Mouse (Mus musculus) liver, embryonic 16.5 days (tissue): Measurements from ENCODE around the gene Frmd4b. TPM values are rescaled to one million over a fixed set of nuclear protein-coding genes. Genes with fewer than 3 reads are reported as not detected.

Experiments
- ATAC-seq: fragments of 200-750 bp; cut with Nextera tagmentation; 2 replicates; pipeline ENCODE4 v1.8.0; 2017; ENCODE audit warnings: low read depth, mild to moderate bottlenecking, moderate number of reproducible peaks, moderate library complexity
- H3K27ac ChIP-seq: fragments of 300-500 bp; sonication (generic); 2 replicates; pipeline ENCODE4 v1.5.1; 2014; ENCODE audit warnings: mild to moderate bottlenecking, low read length
- H3K27me3 ChIP-seq: fragments of 300-500 bp; sonication (generic); 2 replicates; pipeline ENCODE4 v1.6.1; 2014; ENCODE audit warnings: low read depth, low read length, mixed read lengths; ENCODE audit not compliant: control insufficient read depth, insufficient read depth
- H3K36me3 ChIP-seq: fragments of 300-500 bp; sonication (generic); 2 replicates; pipeline ENCODE4 v1.6.1; 2014; ENCODE audit warnings: mild to moderate bottlenecking; ENCODE audit not compliant: control insufficient read depth, insufficient read depth
- H3K4me1 ChIP-seq: fragments of 300-500 bp; sonication (generic); 2 replicates; pipeline ENCODE4 v1.6.1; 2014; ENCODE audit warnings: low read depth, low read length, mixed read lengths; ENCODE audit not compliant: control insufficient read depth
- H3K4me2 ChIP-seq: fragments of 300-500 bp; sonication (generic); 2 replicates; pipeline ENCODE4 v1.6.1; 2014; ENCODE audit warnings: low read depth, low read length, mixed read lengths
- H3K4me3 ChIP-seq: fragments of 300-500 bp; sonication (generic); 2 replicates; pipeline ENCODE4 v1.5.1; 2014; ENCODE audit warnings: low read depth, mild to moderate bottlenecking, low read length
- H3K9ac ChIP-seq: fragments of 300-500 bp; sonication (generic); 2 replicates; pipeline ENCODE4 v1.6.1; 2014; ENCODE audit warnings: low read depth, low read length
- H3K9me3 ChIP-seq: fragments of 300-500 bp; sonication (generic); replicated peaks from 2 replicates; pipeline ENCODE4 v1.6.1; 2016; ENCODE audit warnings: low read length; ENCODE audit not compliant: control insufficient read depth
- WGBS: fragments of 180-500 bp; shearing (Covaris S2); extraction: QIAGEN DNeasy Blood & Tissue Kit; methylation state at CpG from one replicate; pipeline ENCODE4 v1.1.7; 2014; ENCODE audit not compliant: insufficient replicate concordance; 5-methylcytosine and 5-hydroxymethylcytosine counted together
- polyA plus RNA-seq: library from polyadenylated mRNA; unstranded; fragments of >200 nt; fragmentation: Nextera tagmentation; extraction: Ambion mirVana; gene quantifications from 2 replicates; pipeline ENCODE4 v1.2.1, GENCODE M21; 2015

Frmd4b gene
- polyA plus RNA-seq, 1 experiment from 2014 or later, result 8.9 TPM

DNA sequence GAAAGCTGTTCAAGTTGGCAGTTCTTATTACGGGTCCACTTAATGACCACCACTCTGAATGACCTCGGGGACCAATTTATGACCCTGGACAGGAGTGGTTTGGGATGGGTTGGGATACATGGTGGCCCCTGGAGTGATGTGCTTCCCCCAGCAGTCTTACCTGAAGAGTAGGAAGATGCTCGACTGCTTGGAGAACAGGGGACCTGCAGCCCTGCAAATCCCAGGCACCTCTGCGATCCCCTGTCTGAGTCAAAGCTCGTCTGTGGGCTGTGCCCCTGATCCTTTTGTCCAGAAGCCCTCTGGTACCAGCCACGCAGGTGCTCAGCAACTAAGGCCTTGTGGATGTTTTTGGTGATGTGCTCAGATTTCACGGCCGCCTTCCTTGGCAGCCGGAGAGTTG, 321.9 kb downstream of the Frmd4b start:
- Histone ChIP-seq H3K4me3 (no peak overlapping the region), H3K4me1 (peaks cover 3% of the 10 kb centered on the region; the same call in 1 of the 2 replicates), H3K27ac (no peak overlapping the region), H3K9me3 (no peaks in the 10 kb centered on the region), H3K9ac (no peak overlapping the region), H3K36me3 (no peaks in the 10 kb centered on the region; the same call in 1 of the 2 replicates), H3K4me2 (no peak overlapping the region), H3K27me3 (no peaks in the 10 kb centered on the region)
- no peak for ATAC-seq
- 74% methylated on average over 9 of the region's 9 CpGs for WGBS

GRCm38 (mm10) chr6:97293667-97294569, 323.4 kb downstream of the Frmd4b start:
- no peak for ATAC-seq
- 50% methylated on average over 12 of the region's 12 CpGs for WGBS

DNA sequence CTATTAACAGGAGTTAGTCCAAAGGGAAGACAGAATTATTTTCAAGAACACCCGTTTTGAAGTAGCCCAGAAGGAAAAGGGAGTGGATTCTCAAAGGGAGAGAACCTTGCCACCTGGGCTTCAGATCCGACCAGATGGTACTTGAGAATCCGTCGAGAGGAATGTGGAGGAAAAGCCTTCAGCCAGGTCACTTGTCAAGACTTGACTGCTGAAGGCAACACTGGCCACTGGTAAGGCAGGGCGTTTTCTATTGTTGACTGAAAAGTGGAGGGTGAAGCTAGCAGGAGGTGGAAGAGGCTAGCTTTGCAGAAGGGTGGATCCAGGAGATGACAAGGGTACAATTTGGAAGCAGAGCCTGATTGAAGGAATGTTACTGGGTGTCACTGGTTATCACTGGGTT, 324.4 kb downstream of the Frmd4b start:
- H3K27ac ChIP-seq, result no peak overlapping the region

More at GRCm38 (mm10) chr6:97293667-97294569, 323.4 kb downstream of the Frmd4b start:
- H3K4me3 ChIP-seq, result no peak overlapping the region
- peaks cover 3% of the 10 kb centered on the region; the same call in 1 of the 2 replicates for H3K4me1 ChIP-seq
- no peak overlapping the region for H3K9ac ChIP-seq
- no peak overlapping the region for H3K27ac ChIP-seq
- H3K9me3 ChIP-seq, result no peaks in the 10 kb centered on the region
- no peak overlapping the region for H3K4me2 ChIP-seq
- no peaks in the 10 kb centered on the region for H3K27me3 ChIP-seq
- H3K36me3 ChIP-seq, result no peaks in the 10 kb centered on the region; the same call in 1 of the 2 replicates

GRCm38 (mm10) chr6:97292096-97292495, 325.2 kb downstream of the Frmd4b start:
- WGBS, result 72% methylated on average over 3 of the region's 3 CpGs
- Histone ChIP-seq H3K27ac (no peak overlapping the region), H3K4me1 (peaks cover 3% of the 10 kb centered on the region; the same call in 1 of the 2 replicates), H3K4me2 (no peak overlapping the region), H3K9ac (no peak overlapping the region), H3K36me3 (no peaks in the 10 kb centered on the region; the same call in 1 of the 2 replicates), H3K27me3 (no peaks in the 10 kb centered on the region), H3K4me3 (no peak overlapping the region), H3K9me3 (no peaks in the 10 kb centered on the region)
- ATAC-seq, result no peak

More for the DNA sequence above, 324.4 kb downstream of the Frmd4b start:
- ATAC-seq, result no peak
- no peaks in the 10 kb centered on the region for H3K27me3 ChIP-seq
- no peak overlapping the region for H3K4me3 ChIP-seq
- no peaks in the 10 kb centered on the region; the same call in 1 of the 2 replicates for H3K36me3 ChIP-seq
- no peak overlapping the region for H3K4me2 ChIP-seq
- H3K4me1 ChIP-seq, result peaks cover 3% of the 10 kb centered on the region; the same call in 1 of the 2 replicates
- no peak overlapping the region for H3K9ac ChIP-seq
- no peaks in the 10 kb centered on the region for H3K9me3 ChIP-seq
- 55% methylated on average over 5 of the region's 5 CpGs for WGBS

GRCm38 (mm10) chr6:97291159-97291908, 326.0 kb downstream of the Frmd4b start:
- no peaks in the 10 kb centered on the region for H3K27me3 ChIP-seq
- WGBS, result 39% methylated on average over 21 of the region's 21 CpGs
- H3K4me2 ChIP-seq, result no peak overlapping the region
- H3K9ac ChIP-seq, result no peak overlapping the region
- H3K4me1 ChIP-seq, result peaks cover 3% of the 10 kb centered on the region; the same call in 1 of the 2 replicates
- peak overlapping the region; percentile 8; the same call in 1 of the 2 replicates for H3K27ac ChIP-seq
- no peaks in the 10 kb centered on the region for H3K9me3 ChIP-seq
- no peak overlapping the region for H3K4me3 ChIP-seq
- peak; percentile 65; the same call in 1 of the 2 replicates for ATAC-seq
- no peaks in the 10 kb centered on the region; the same call in 1 of the 2 replicates for H3K36me3 ChIP-seq

- Histone ChIP-seq H3K4me3 (no peak overlapping the region), H3K9ac (no peak overlapping the region), H3K27me3 (no peaks in the 10 kb centered on the region), H3K27ac (no peak overlapping the region), H3K4me2 (no peak overlapping the region), H3K4me1 (peaks cover 3% of the 10 kb centered on the region; the same call in 1 of the 2 replicates), H3K9me3 (no peaks in the 10 kb centered on the region), H3K36me3 (no peaks in the 10 kb centered on the region; the same call in 1 of the 2 replicates)
- 37% methylated on average over 3 of the region's 3 CpGs for WGBS
- no peak for ATAC-seq
These were observed 326.7 kb downstream of the Frmd4b start for GRCm38 (mm10) chr6:97290687-97291086.

GRCm38 (mm10) chr6:97289838-97290237, 327.5 kb downstream of the Frmd4b start:
- Histone ChIP-seq H3K4me2 (no peak overlapping the region), H3K9ac (no peak overlapping the region), H3K9me3 (no peaks in the 10 kb centered on the region), H3K36me3 (no peaks in the 10 kb centered on the region; the same call in 1 of the 2 replicates), H3K4me1 (peaks cover 3% of the 10 kb centered on the region; the same call in 1 of the 2 replicates), H3K27ac (no peak overlapping the region; the same call in 1 of the 2 replicates), H3K27me3 (no peaks in the 10 kb centered on the region), H3K4me3 (no peak overlapping the region)
- WGBS, result 64% methylated on average over 4 of the region's 4 CpGs
- ATAC-seq, result no peak

DNA sequence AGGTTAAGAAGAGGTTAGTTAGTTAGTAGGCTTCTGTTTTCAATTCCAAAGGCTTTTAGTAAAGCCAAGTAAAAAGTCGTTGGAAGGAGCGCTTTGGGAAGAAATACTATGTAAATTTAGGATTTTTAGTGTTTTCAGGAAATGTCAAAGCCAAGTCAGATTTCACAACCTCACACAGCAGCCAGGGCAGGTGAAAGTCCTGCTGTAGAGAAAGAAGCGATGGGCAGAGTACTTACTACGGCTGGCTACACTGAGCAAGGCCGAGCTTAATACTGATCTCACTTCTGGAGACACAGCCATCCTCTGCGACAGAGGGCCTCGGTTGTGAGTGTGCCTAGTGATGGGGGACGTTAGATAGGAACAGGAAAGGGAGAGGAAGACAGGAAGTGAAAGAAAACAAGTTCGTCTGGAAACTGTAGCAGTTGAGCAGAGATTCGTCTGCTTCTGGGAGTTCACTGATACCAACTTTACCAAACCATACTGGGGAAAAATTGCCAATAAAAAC, 328.0 kb downstream of the Frmd4b start:
- no peaks in the 10 kb centered on the region for H3K9me3 ChIP-seq
- H3K36me3 ChIP-seq, result no peaks in the 10 kb centered on the region; the same call in 1 of the 2 replicates
- no peak overlapping the region for H3K4me2 ChIP-seq
- no peaks in the 10 kb centered on the region for H3K27me3 ChIP-seq
- no peak overlapping the region; the same call in none of the 2 replicates for H3K27ac ChIP-seq
- no peak overlapping the region for H3K9ac ChIP-seq
- H3K4me1 ChIP-seq, result peaks cover 3% of the 10 kb centered on the region; the same call in 1 of the 2 replicates
- 0 out of 2 replicates have a peak, but pooled peaks have one; percentile 48 for ATAC-seq
- no peak overlapping the region for H3K4me3 ChIP-seq
- WGBS, result 27% methylated on average over 10 of the region's 10 CpGs
